Mouse (Mus musculus): ENCODE measurements at regions not wholly inside any gene's neighbourhood (a gene's known extent, or its start where the extent isn't known, plus 50 kb on each side); places are given as distances from the start of the nearest gene placed in this dataset.

DNA sequence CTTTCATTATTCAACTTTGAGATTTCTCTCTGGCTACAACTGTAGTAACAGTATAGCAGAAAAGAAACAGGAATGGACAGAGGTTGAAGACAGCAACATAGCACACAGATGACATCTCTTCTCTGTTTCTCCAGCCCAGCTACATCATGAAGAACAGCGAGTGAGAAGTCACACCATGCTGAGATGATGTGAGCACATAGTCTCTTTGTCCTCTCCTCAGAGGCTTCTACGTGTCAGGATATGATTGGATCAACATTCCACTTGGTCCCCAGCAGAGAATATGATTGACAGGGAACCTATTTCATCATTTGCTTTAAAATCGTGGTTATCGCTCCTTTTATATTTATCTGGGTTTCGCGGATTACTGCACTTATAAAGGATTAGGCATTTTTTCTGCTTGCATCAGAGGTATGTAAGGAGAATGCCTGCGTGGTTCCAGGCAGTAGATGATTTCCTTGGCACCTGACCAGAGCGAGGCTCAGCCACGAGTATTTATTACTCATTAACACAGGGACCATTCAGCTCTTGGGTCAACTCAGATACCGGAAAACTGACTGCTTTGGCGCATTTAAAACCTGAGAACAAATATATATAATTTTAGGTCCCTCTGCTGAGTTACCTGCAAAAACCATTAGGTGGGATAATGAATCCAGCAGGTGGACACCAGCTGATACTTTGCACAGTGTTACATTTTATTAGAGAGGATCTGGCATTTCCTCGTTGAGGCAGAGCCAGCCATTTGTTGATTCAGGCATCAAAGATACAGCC lies 237.9 kb upstream of the Gm5148 start:
- no peak for DNase-seq

GRCm38 (mm10) chr3:37958361-37958978 lies 234.2 kb upstream of the Gm5148 start:
- DNase-seq = no peak

GRCm38 (mm10) chr3:37956543-37956942 lies 232.3 kb upstream of the Gm5148 start:
- no peak for DNase-seq

GRCm38 (mm10) chr3:37952891-37953290 lies 228.6 kb upstream of the Gm5148 start:
- no peak for DNase-seq

- no peak for DNase-seq
Observed at GRCm38 (mm10) chr3:37952251-37952650, 228.0 kb upstream of the Gm5148 start.

- DNase-seq = no peak
Observed at GRCm38 (mm10) chr3:37943661-37944060, 219.4 kb upstream of the Gm5148 start.

DNA sequence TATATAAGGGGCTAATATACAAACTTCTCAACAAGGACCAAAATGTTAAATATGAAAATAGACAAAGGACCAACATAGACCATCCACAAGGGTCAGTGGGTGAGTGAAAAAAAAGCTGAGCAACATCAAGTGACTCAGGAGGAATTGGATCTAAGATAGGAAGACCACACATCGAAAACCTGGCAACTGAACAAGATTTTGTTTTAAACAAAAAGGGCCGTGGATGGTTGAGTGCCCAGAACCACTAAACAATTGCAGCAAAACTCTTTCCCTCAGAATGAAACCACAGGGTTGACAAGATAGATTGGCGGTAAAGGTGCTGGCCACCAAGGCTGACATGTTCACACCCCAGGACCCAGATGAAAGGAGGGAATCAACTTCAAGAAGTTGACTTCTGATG lies 215.7 kb upstream of the Gm5148 start:
- no peak for DNase-seq

DNA sequence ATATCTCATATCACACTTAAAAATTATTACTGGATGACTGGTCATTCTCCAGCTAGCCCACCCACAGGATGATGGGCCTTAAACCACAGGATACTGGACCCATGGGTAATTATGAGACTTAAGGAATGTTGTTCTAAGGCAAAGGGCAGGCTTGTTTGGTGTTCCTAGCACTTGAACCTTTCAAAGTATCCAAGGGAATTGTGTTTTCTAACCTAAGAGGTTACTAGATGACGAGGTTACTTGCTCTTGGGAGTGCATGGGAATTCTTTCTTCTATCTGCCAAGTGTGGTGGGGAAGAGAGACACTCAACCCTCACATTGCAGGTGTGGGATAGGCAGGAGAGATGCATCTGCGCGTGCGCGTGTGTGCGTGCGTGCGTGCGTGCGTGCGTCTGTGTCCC lies 214.6 kb upstream of the Gm5148 start:
- DNase-seq = no peak

- no peak for DNase-seq
Observed at GRCm38 (mm10) chr3:37938284-37938596, 213.9 kb upstream of the Gm5148 start.

GRCm38 (mm10) chr3:37937381-37938283 lies 213.3 kb upstream of the Gm5148 start:
- DNase-seq = no peak

GRCm38 (mm10) chr3:37936251-37936931 lies 212.1 kb upstream of the Gm5148 start:
- DNase-seq = no peak

GRCm38 (mm10) chr3:37934905-37935708 lies 210.8 kb upstream of the Gm5148 start:
- DNase-seq = no peak

DNA sequence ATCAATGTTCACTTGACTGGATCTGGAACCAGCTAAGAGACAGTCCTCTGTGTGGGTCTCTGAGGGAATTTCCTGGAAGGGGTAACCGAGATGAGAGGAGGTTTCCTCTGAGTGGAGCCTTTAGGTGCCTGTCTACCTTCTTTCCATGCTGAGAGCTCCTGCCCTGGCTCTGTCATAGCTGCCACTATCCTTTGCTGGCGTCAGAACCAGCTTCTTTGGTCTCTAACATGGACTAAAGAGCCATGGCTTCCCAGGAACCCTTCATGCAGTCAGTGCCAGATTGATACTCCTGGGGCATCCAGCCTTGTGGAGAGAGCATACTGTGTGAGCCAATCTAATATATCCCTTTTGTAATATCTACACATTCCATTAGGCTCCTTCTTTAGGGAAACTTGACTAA lies 209.9 kb upstream of the Gm5148 start:
- no peak for DNase-seq

DNA sequence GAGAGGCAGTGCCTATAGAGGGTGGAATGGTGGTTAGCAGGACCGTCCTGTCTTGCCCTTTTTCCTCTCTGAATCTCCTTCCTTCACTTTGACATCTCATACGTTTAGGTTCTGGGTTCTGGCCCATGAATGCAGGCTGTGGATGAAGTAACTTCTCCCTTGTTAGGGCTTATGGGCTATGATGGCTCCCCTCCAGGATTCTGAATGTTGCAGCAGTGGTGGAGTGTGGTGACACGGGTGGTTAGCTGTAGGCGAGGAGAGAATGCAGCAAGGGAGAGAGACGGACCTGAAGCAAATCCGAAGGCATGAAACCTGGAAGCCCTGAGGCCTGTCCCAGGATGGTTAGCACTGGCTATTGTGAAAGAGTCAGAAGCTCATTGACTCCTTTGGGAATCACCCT lies 204.4 kb upstream of the Gm5148 start:
- no peak for DNase-seq

DNA sequence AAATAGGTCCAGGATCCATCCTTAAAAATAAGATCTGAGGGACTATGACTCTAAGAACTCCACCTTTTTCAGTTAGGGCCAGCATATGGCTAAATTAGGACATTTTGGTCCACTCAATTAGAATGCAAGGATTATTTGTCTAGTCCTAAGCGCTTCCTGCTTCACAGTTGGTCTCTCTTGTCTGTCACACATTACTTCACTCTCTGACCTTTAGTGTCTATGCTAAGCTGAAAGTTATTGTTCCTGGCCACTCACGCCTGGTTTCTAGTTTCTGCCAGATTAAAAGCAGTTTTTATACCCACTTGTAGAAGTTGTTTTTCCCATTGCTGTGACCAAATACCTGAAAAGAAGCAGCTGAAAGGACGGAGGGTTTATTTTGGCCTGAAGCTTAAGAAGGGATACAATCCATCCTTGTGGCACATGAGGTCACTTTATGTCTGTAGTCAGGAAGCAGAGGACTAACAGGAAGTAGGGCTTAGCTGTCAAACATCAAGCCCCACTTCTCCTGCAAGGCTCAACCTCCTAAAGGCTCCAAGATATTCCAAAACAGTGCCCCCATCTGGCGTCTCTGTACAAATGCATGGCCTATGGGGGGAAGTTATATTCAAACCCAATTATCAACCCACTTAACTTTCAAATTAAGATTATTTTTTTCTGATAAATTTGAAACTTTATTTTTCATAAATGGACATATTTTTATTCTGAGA lies 195.3 kb upstream of the Gm5148 start:
- no peak for DNase-seq

- DNase-seq = no peak
Observed at GRCm38 (mm10) chr3:37916786-37917479, 192.6 kb upstream of the Gm5148 start.

GRCm38 (mm10) chr3:37916281-37916680 lies 192.0 kb upstream of the Gm5148 start:
- DNase-seq = no peak

GRCm38 (mm10) chr3:37915673-37916072 lies 191.4 kb upstream of the Gm5148 start:
- DNase-seq = no peak

DNA sequence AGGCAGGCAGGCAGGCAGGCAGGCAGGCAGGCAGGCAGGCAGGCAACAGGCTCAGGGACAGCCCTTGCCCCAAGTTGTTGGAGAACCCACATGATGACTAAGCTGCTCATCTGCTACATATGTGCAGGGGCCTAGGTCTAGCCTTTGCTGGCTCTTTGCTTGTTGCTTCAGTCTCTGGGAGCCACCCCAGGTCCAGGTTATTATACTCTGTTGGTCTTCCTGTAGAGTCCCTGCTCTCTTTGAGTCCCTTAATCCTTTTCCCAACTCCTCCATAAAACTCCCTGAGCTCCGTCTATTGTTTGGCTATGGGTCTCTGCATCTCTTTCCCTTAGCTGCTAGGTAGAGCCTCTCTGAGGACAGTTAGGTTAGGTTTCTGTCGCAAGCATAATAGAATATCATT lies 189.8 kb upstream of the Gm5148 start:
- DNase-seq = no peak

DNA sequence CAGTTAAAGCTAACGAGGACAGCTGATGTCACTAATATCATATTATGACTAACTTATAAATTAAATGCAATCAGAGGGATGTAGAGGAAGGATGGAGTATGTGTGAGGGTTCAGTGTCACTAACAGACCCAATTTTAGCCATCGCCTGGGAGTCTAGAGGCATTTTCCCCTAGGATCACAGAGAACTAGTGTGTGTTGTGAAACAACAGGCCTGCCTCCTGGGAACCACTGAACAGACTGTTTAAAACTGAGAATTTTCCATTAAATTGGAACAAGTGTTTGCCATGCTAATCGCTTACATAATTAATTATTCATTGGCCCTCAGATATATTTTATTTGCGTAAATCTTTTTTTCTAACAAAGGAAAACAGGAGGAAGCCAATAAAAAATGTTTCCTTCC lies 185.5 kb upstream of the Gm5148 start:
- no peak for DNase-seq

GRCm38 (mm10) chr3:37909008-37909407 lies 184.7 kb upstream of the Gm5148 start:
- no peak for DNase-seq

All from right cerebral cortex, postnatal 4 days (tissue).